Mouse (Mus musculus) thymus, adult 18-20 months (tissue): Measurements from ENCODE around the gene Mrpl43.

ENCODE experiments used
- DNase-seq, 2 experiments: peaks; one replicate each; pipeline ENCODE4 v3.0.0; 2022; ENCODE audit warnings: mixed read lengths in 2 of 2

The Mrpl43 gene

DNA sequence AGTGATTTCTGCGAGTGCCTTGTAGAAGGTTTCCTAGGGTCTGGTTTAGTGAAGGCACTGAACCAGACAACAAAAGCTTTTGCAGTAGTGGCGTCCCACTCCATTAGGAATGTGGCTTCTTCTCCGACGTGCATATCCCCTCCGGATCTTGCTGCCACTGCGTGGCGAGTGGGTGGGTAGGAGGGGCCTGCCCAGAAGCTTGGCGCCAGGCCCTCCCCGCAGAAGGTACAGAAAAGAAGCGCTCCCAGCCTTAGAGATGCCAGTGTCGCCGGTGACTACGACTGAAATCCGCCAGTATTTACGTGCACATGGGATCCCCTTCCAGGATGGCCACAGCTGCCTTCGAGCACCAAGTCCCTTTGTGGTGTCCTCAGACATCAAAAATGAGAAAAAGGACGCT lies 779 bp upstream of the Mrpl43 start:
- peak in 1 of 2 experiments; percentile 25 for DNase-seq

DNA sequence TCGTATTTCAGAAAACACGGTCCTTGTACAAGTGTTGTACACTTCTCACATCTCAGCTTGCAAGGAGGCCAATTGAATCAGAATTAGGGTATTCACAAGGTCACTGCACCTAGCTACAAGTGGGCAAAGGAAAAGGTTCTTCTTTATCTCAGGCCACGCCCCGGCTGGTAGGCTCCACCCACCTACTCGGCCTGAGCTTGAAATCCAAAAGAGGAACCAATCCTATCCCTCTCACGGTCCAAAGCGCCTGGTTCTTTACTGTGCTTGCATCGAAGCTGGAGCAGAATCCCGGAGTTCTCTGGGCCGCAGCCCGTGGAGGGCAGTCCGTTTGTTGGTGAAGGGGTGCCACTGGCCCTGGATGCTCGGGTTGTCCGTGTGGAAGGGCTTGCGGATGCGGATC lies 798 bp downstream of the Mrpl43 start, which contains the start of gene Twnk:
Gene Twnk, plus strand, starts transcription at position 220 of the 400 bp plus-strand sequence.
- peak in 1 of 2 experiments; percentile 41 for DNase-seq

- DNase-seq = no peak
These were observed 2.3 kb downstream of the Mrpl43 start for GRCm38 (mm10) chr19:45003740-45004516.

DNA sequence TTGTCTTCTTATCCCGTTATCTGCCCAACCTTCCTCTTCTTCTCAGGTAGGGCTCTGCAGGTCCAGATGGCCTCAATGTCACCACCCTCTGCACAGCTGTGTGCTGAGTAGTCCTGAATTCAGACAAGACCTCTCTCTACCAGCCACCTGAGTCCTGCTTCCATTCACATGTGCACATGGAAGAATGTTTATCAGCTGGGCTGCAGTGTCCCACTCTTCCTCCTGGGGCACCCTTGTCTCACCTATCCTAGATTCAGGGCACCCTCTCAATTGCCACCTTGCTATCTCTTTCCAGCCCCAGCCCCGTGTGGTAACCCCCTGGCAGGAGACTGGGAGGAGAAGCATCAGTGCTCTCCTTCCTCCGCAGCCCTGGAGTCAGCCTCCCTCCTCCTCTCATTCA lies 3.9 kb downstream of the Mrpl43 start:
- DNase-seq = no peak

DNA sequence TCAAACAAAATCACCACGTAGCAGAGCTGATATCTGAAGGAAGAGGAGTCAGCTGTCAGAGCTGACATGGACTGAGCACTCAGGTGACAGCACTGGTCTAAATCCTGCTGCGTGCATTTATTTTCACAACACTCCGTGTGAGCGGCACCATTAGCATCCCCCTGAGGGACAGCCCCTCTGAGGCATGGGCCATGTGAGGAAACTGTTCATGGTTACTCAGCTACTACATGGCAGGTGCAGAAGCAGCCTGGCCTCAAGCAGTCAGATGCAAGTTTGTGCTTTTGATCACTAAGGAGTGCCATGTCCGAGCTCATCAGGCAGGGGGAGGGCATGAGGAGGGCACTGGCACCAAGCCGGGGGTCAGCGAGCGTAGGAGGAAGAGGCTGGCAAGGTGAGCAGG lies 6.6 kb downstream of the Mrpl43 start:
- no peak for DNase-seq

DNA sequence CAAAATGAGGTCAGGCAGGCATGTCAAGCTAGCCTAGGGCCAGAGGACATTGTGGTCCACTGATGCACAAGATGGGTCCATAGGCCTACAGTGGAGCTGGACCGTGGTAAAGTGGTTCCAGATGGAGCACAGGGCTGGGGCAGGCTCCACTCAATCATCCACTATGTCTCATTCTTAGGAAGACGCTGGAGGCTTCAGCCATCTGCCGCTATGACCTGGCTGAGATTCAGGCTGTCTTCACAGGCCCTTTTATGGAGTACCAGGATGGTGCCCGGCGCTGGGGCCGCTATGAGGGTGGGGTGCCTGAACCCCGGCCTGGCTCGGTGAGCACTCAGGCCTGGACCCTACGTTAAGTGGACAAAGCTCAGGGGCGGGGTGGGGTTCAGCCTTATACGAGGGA lies 8.5 kb downstream of the Mrpl43 start:
- no peak for DNase-seq

DNA sequence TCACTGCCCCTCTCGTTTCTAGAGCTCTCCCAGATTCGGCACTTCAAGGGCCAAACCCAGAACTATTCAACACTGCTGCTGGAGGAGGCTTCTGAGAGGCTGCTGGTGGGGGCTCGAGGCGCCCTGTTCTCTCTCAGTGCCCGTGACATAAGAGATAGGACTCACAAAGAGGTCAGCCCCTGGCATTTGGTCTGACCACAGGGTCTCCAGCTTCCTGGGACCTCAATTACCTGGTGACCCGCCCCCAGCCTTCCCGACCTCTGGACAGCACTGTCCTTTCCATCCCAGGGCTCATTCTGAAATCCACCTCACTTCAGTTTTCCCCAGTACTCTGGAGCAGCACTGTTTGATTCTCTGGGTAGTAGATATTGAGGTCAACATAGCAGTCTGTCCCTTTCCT lies 13.5 kb downstream of the Mrpl43 start:
- DNase-seq = no peak

DNA sequence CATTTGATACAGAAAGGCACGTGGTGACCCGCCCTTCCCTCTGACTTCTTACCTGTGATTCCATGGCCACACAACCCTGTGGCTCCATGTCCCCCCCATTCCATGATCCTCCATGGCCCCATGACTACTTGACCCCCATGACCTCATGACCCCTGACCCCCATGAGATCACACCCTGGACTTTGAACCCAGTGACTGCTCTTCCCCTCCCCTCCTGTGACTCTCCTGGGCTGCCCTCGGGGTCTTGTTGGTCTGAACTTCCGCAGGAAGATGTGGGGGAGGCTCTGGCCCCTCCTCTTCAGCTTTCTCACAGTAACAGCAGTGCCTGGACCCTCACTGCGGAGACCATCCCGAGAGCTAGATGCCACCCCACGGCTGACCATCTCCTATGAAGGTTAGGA lies 14.0 kb downstream of the Mrpl43 start:
- DNase-seq = peak in 1 of 2 experiments; percentile 27

- DNase-seq = no peak
These were observed 15.2 kb downstream of the Mrpl43 start for GRCm38 (mm10) chr19:44991031-44991430.

DNA sequence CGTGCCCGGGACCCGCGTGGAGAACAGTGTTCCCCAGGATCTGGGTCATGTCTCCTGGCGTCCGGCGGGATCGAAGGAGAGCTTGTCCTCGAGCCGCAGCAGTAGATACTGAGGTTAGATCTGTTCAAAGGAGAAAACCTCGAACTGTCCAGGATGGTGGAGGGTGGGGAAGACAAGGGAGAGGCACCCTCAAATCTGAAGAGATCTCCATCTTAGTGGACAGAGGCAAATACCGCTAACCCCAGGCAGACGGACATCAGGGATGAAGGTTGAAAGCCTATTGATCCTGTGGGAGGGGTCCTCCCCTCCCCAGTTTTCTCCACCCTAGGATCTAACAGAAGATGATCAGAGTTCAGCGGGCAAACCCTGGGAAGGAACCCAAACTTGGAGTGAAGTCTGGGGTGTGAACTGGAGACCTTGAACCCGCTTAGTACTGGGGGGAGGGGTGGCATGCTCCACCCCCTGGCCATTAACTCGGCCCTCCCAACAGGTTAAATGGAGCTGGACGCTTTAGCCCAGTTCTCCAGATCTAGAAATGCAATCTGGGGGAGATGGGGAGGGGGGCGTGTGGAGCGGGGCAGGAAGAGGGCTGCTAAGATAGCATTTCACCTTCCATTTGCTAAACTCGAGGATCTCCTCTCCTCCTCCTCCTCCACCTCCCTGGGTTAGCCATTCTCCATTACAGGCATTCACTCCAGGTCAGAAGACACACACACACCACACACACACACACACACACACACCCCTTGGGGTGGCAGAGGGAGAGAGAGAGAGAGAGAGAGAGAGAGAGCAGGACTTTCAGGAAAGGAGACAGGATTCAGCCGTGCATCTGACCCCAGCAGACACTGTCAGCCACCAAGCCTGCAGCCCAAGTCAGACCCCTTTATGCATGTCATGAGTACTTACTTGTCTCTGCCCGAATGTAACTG lies 16.4 kb downstream of the Mrpl43 start:
- DNase-seq = no peak

DNA sequence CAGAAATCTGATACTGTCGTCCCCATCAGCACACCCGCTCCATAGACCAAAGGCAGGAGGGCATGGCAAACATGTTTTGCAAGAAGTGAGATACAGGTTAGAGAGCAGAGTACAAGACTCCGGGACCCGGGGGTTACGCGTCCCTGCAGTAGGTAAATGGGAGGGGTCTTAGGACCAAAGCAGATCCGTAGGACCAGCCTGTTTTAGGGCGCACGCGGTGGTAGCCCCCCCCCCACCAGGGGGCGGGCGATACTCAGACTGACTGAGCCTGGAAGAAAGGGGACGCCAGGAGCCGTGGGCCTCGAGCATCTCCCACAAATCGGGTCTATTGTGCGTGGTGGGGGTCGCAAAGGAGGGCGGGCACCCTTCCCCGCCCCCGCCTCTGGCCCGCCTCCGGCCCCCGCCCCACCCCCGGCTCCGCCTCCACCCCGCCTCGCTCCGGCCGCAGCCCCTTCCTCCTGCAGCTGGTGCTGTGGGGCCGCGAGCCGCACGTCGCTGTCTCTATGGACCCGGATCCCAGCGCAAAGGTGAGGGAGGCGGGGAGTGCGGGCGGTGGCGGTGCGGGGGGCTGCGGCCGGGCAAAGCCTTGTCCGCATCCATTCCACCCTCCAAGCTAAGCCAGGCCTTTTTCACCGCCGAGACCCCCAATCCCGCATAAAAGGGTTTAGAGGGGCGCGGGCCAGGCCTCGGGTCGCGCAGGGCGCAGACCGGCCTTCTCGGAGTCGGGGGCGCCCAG lies 17.2 kb downstream of the Mrpl43 start, which contains the start of gene Sema4g:
Gene Sema4g, plus strand, starts transcription at position 271 of the 736 bp plus-strand sequence.
- peak in 1 of 2 experiments; percentile 42 for DNase-seq

GRCm38 (mm10) chr19:44988321-44988720 lies 17.9 kb downstream of the Mrpl43 start:
- DNase-seq = no peak

DNA sequence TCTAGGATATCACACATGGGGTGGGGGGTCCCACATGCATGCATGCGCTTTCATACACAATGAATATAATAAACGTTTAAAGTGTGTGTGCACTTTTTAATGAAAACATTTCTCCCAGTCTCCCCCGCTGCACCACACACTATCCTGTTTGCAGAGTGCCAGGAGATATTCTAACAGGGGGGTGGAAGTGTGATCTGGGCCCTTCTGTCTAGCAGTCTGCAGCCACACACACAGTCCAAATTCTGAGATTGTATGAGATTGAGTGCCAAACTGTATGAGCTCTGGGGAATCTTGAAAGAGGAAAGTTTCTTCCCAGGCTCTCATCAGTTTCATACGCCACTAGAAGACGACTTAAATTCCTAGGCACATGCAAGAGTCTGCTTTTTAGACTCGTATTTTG lies 18.4 kb downstream of the Mrpl43 start:
- no peak for DNase-seq

GRCm38 (mm10) chr19:44987004-44987403 lies 19.2 kb downstream of the Mrpl43 start:
- DNase-seq = no peak

GRCm38 (mm10) chr19:44985159-44985988 lies 20.9 kb downstream of the Mrpl43 start:
- no peak for DNase-seq

GRCm38 (mm10) chr19:44984420-44984819 lies 21.8 kb downstream of the Mrpl43 start:
- no peak for DNase-seq

- DNase-seq = no peak
These were observed 22.9 kb downstream of the Mrpl43 start for GRCm38 (mm10) chr19:44983366-44983765.

- DNase-seq = no peak
These were observed 23.6 kb downstream of the Mrpl43 start for GRCm38 (mm10) chr19:44982477-44983115.

- no peak for DNase-seq
These were observed 25.5 kb downstream of the Mrpl43 start for GRCm38 (mm10) chr19:44980787-44981186.

DNA sequence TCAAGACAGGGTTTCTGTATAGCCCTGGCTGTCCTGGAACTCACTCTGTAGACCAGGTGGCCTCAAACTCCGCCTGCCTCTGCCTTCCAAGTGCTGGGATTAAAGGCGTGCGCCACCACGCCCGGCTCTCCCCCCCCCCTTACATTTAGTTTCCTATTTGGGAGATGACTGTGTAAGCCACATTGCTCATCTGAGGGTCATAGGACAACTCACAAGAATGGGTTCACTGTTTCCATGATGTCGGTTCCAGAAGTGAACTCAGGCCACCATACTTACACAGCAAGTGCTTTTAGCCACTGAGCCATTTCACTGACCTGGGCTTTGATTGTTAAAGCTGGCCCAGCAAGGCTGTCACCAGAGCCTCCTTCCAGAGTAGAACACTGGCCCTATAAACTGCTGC lies 29.1 kb downstream of the Mrpl43 start:
- DNase-seq = no peak

DNA sequence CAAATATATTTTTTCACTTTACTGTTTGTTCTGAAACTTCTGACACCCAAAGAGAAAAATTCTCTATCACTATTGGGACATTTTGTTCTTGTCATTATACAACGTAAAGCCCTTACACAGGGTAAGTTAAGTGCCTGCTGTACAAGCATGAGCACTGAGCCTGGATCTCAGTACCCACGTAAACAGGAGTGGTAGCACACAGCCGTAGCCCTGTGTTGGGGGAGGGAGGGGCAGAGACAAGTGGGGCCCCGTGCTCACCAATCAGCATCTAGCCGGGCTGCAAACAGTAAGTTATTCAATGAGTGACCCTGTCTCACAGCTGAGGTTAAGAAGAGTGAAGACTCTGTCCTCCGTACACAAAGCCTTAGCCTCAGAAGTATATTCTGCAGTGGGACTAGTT lies 29.6 kb downstream of the Mrpl43 start:
- no peak for DNase-seq
